Mouse (Mus musculus) small intestine, adult 2 months (tissue): ENCODE measurements around the gene Dpp10. TPM values are rescaled to one million over a fixed set of nuclear protein-coding genes. Genes with fewer than 3 reads are reported as not detected.
A peak's percentile ranks its signal among the peaks of the same experiment; 100 is the strongest.

Source experiments
- H3K27ac ChIP-seq: fragments of 200-500 bp; 2 replicates; pipeline ENCODE4 v1.5.1; 2012; ENCODE audit warnings: low read depth, low read length, control low read depth, inconsistent platforms; ENCODE audit not compliant: insufficient read depth
- H3K27me3 ChIP-seq: fragments of 200-500 bp; 2 replicates; pipeline ENCODE4 v1.6.1; 2012; ENCODE audit warnings: mild to moderate bottlenecking, moderate library complexity, low read length, inconsistent platforms; ENCODE audit not compliant: control insufficient read depth, insufficient read depth
- H3K36me3 ChIP-seq: fragments of 200-500 bp; 2 replicates; pipeline ENCODE4 v1.6.1; 2012; ENCODE audit warnings: mild to moderate bottlenecking, low read length, control low read depth, inconsistent platforms; ENCODE audit not compliant: control insufficient read depth, insufficient read depth
- H3K4me1 ChIP-seq: fragments of 200-500 bp; 2 replicates; pipeline ENCODE4 v1.6.1; 2012; ENCODE audit warnings: low read length, inconsistent platforms, mixed read lengths; ENCODE audit not compliant: control insufficient read depth, insufficient read depth, insufficient read length
- H3K4me3 ChIP-seq: fragments of 200-500 bp; 2 replicates; pipeline ENCODE4 v1.5.1; 2012; ENCODE audit warnings: low read depth, mild to moderate bottlenecking, control low read depth, inconsistent platforms, low read length, moderate library complexity
- CTCF ChIP-seq: fragments of 200-500 bp; IDR thresholded peaks from 2 replicates; pipeline ENCODE4 v1.5.1; 2012; ENCODE audit warnings: low read depth, mild to moderate bottlenecking, control low read depth, inconsistent platforms, low read length, moderate library complexity, mixed read lengths; ENCODE audit not compliant: insufficient replicate concordance, insufficient read length; ENCODE audit errors: extremely low read depth
- POLR2A ChIP-seq: fragments of 200-500 bp; IDR thresholded peaks from 2 replicates; pipeline ENCODE4 v1.6.1; 2012; ENCODE audit warnings: low read depth, mild to moderate bottlenecking, control low read depth, inconsistent platforms, low read length, moderate library complexity
- WGBS: fragments of 180-500 bp; shearing (Covaris S2); methylation state at CpG from one replicate; pipeline ENCODE4 v1.1.7; 2018; 5-methylcytosine and 5-hydroxymethylcytosine counted together
- polyA plus RNA-seq: library from polyadenylated mRNA; depleted of rRNA; stranded (reverse); fragments of >200 nt; gene quantifications from 2 replicates; pipeline ENCODE4 v1.2.3, GENCODE M21; 2012; rRNA removed

Gene Dpp10
- 0.01 and 0.08 TPM in 2 replicates for polyA plus RNA-seq

GRCm38 (mm10) chr1:124044925-124045640 lies at the start of gene Dpp10:
Gene Dpp10, minus strand, starts transcription at chr1:124045559.
- H3K27me3 ChIP-seq = no peaks in the 10 kb centered on the region
- TF ChIP-seq POLR2A (no peak), CTCF (no peak)
- no peaks in the 10 kb centered on the region for H3K36me3 ChIP-seq
- 4% methylated on average over 27 of the region's 38 CpGs for WGBS
- H3K4me3 ChIP-seq = peak within 1 kb of the TSS; percentile 28; the same call in 1 of the 2 replicates
- no peak within 1 kb of the TSS for H3K27ac ChIP-seq
- H3K4me1 ChIP-seq = no peaks in the 10 kb centered on the region; the same call in 1 of the 2 replicates

GRCm38 (mm10) chr1:124048544-124048943 lies 3.2 kb upstream of the Dpp10 start:
- Histone ChIP-seq H3K27ac (no peak overlapping the region), H3K4me3 (no peak overlapping the region), H3K4me1 (no peaks in the 10 kb centered on the region; the same call in 1 of the 2 replicates), H3K27me3 (no peaks in the 10 kb centered on the region), H3K36me3 (no peaks in the 10 kb centered on the region)
- TF ChIP-seq CTCF (no peak), POLR2A (no peak)
- 79% methylated on average over 1 of the region's 1 CpGs for WGBS

GRCm38 (mm10) chr1:124045761-124046300 lies 472 bp upstream of the Dpp10 start:
- no peaks in the 10 kb centered on the region for H3K27me3 ChIP-seq
- 3% methylated on average over 44 of the region's 44 CpGs for WGBS
- no peaks in the 10 kb centered on the region for H3K36me3 ChIP-seq
- TF ChIP-seq CTCF (no peak), POLR2A (no peak)
- 0 out of 2 replicates have a peak overlapping the region, but pooled peaks have one; percentile 19 for H3K4me3 ChIP-seq
- no peak overlapping the region for H3K27ac ChIP-seq
- no peaks in the 10 kb centered on the region; the same call in 1 of the 2 replicates for H3K4me1 ChIP-seq

DNA sequence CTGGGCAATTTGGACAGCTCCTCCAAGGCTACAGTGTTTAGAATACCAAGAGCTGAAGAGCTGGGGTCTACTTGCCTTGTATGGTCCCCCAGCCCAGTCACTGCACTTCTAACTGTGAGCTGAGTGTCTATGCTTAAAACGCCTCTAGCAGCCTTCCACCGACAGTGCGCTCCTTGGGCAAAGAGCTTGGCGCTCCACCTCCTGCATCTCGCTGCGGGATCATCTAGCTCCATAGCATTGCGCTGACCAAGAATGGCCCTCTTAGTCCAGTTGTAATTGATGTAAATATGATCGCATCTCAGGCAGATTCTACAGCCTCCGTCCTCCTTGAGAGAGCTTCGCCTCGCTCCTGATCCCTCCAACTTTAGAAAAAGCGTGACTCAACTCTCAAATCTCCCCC lies 1.2 kb downstream of the Dpp10 start:
- H3K27me3 ChIP-seq = no peaks in the 10 kb centered on the region
- no peaks in the 10 kb centered on the region; the same call in 1 of the 2 replicates for H3K4me1 ChIP-seq
- no peak for TF ChIP-seq CTCF
- no peak for TF ChIP-seq POLR2A
- H3K36me3 ChIP-seq = no peaks in the 10 kb centered on the region
- H3K27ac ChIP-seq = no peak overlapping the region
- no peak overlapping the region for H3K4me3 ChIP-seq
- WGBS = 29% methylated on average over 12 of the region's 12 CpGs

- Histone ChIP-seq H3K36me3 (no peaks in the 10 kb centered on the region), H3K27me3 (no peaks in the 10 kb centered on the region), H3K4me1 (no peaks in the 10 kb centered on the region; the same call in 1 of the 2 replicates), H3K4me3 (no peak overlapping the region), H3K27ac (no peak overlapping the region)
- TF ChIP-seq POLR2A (no peak), CTCF (no peak)
- WGBS = 50% methylated on average over 6 of the region's 6 CpGs
Observed at GRCm38 (mm10) chr1:124043421-124043820, 1.9 kb downstream of the Dpp10 start.

DNA sequence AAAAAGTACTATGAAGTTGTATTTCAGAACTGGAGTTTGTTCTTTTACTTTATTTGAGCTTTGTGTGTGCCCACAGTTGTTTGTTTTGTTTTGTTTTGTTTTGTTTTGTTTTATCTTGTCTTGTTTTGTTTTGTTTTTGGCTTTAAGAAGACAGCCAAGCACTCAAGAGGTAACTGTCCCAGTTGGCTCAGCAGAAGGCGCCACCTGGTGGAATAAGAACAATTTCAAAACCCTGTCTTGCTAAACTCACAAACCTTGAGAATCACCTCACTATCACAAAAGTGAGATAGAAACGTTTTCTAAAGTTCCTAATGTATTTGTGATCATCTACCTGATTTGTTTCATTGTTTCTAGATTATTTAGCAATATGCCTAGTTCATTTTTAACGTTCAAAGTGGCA lies 3.8 kb downstream of the Dpp10 start:
- Histone ChIP-seq H3K4me1 (no peaks in the 10 kb centered on the region; the same call in 1 of the 2 replicates), H3K4me3 (no peak overlapping the region), H3K27me3 (no peaks in the 10 kb centered on the region), H3K27ac (no peak overlapping the region), H3K36me3 (no peaks in the 10 kb centered on the region)
- TF ChIP-seq CTCF (no peak), POLR2A (no peak)
- WGBS = 5% methylated on average over 3 of the region's 3 CpGs

GRCm38 (mm10) chr1:124035306-124035990 lies 9.9 kb downstream of the Dpp10 start:
- TF ChIP-seq POLR2A = no peak
- TF ChIP-seq CTCF = no peak
- WGBS = 45% methylated on average over 4 of the region's 4 CpGs

More at GRCm38 (mm10) chr1:124035306-124035990, 9.9 kb downstream of the Dpp10 start:
- Histone ChIP-seq H3K27me3 (no peaks in the 10 kb centered on the region), H3K4me1 (no peaks in the 10 kb centered on the region), H3K27ac (no peak overlapping the region), H3K4me3 (no peak overlapping the region), H3K36me3 (no peaks in the 10 kb centered on the region)
